8 mouse cellular contexts compared by ENCODE assay signal in the genomic region with DNA sequence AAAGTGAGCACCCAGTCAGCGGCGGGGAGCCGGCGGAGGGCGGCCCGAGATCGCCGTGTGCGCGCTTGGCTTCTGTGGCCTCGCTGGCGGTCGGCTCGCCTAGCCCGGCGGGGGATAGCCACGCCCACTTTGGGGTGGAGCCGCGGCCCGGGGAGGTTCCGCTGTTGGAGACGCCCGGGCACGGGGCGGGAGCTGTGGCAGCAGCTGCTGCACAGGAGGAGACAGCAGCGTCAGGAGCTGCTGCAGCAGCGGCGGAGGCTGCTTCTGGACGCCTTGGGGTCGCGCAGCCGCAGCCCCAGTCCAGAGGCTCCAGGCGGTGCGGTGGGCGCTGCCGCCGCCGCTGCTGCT. TPM values are rescaled to one million over a fixed set of nuclear protein-coding genes. Genes with fewer than 3 reads are reported as not detected.
DNase-seq lines count a peak whose midpoint lies in the region; ATAC-seq and TF ChIP-seq lines count a peak whose summit lies in the region.

A gene (plus strand): TSS at position 181 of the 348 bp plus-strand sequence.

- H3ac ChIP-seq in myocyte (ENCODE audit: control insufficient read depth, insufficient read length), result peak within 1 kb of the TSS; percentile 93

- peak; percentile 93 for ATAC-seq in kidney, embryonic 16.5 days (ENCODE audit: low FRiP score, low TSS enrichment)

- H3K27ac ChIP-seq in bone marrow macrophage, adult 2 months (ENCODE audit: insufficient read depth, low read depth, low read length), result peak within 1 kb of the TSS; percentile 90
- H3K27ac ChIP-seq in embryonic fibroblast, embryonic 13.5 days (ENCODE audit: insufficient read depth, low read length), result peak within 1 kb of the TSS; percentile 95
- H3K27ac ChIP-seq in heart, embryonic 10.5 days, result peak within 1 kb of the TSS; percentile 93
- peak within 1 kb of the TSS; percentile 96 for H3K27ac ChIP-seq in kidney, embryonic 16.5 days (ENCODE audit: low read length)
- peak within 1 kb of the TSS; percentile 98 for H3K27ac ChIP-seq in liver, adult 2 months (replicated peaks; ENCODE audit: insufficient read depth, low read depth, low read length)

- no peak; the same call in 1 of the 2 replicates for TF ChIP-seq POLR2A in bone marrow macrophage, adult 2 months (IDR thresholded peaks at IDR 0.05; ENCODE audit: borderline replicate concordance, low read depth, low read length)
- TF ChIP-seq POLR2A in embryonic fibroblast, embryonic 13.5 days (IDR thresholded peaks at IDR 0.05; ENCODE audit: low read depth, low read length), result peak; percentile 84
- TF ChIP-seq POLR2A in liver, adult 2 months (IDR thresholded peaks at IDR 0.05; ENCODE audit: extremely low read depth, insufficient read depth, low read length), result peak; percentile 96
- peak; percentile 90 for TF ChIP-seq POLR2A in myocyte (IDR thresholded peaks at IDR 0.05; ENCODE audit: insufficient read length, low read depth)

- peaks cover 26% of the 10 kb centered on the region; the same call in 1 of the 2 replicates for H3K79me2 ChIP-seq in liver, adult 2 months (ENCODE audit: control insufficient read depth, insufficient read depth, low read length)
- H3K79me2 ChIP-seq in myocyte (ENCODE audit: control insufficient read depth, insufficient read depth), result peaks cover 10% of the 10 kb centered on the region

- H3K9me3 ChIP-seq in heart, embryonic 10.5 days, result no peaks in the 10 kb centered on the region
- H3K9me3 ChIP-seq in kidney, embryonic 16.5 days (ENCODE audit: low read length), result no peaks in the 10 kb centered on the region

- H3K4me2 ChIP-seq in kidney, embryonic 16.5 days (replicated peaks; ENCODE audit: low read depth, low read length), result peak within 1 kb of the TSS; percentile 98
- H3K4me2 ChIP-seq in myocyte (ENCODE audit: low read depth), result peak within 1 kb of the TSS; percentile 98

- no peaks in the 10 kb centered on the region for H3K36me3 ChIP-seq in heart, embryonic 10.5 days
- no peaks in the 10 kb centered on the region for H3K36me3 ChIP-seq in kidney, embryonic 16.5 days (ENCODE audit: insufficient read depth, low read length)
- H3K36me3 ChIP-seq in liver, adult 2 months (ENCODE audit: control insufficient read depth, insufficient read depth, low read length), result no peaks in the 10 kb centered on the region; the same call in 1 of the 2 replicates
- no peaks in the 10 kb centered on the region for H3K36me3 ChIP-seq in myocyte (ENCODE audit: control insufficient read depth, insufficient read depth)
- no peaks in the 10 kb centered on the region; the same call in none of the 2 replicates for H3K36me3 ChIP-seq in splenic B cell, adult 2 months (ENCODE audit: control insufficient read depth, insufficient read depth, low read length, poor library complexity, severe bottlenecking)

- peak within 1 kb of the TSS; percentile 80 for H3K4me3 ChIP-seq in bone marrow macrophage, adult 2 months (ENCODE audit: insufficient read depth, low read length)
- peak within 1 kb of the TSS; percentile 61 for H3K4me3 ChIP-seq in embryonic fibroblast, embryonic 13.5 days (ENCODE audit: insufficient read depth, low read length)
- peak within 1 kb of the TSS; percentile 85 for H3K4me3 ChIP-seq in heart, embryonic 10.5 days
- H3K4me3 ChIP-seq in kidney, embryonic 16.5 days (ENCODE audit: low read length), result peak within 1 kb of the TSS; percentile 79
- peak within 1 kb of the TSS; percentile 94 for H3K4me3 ChIP-seq in liver, adult 2 months (ENCODE audit: insufficient read depth, low read depth, low read length)
- H3K4me3 ChIP-seq in myocyte, result peak within 1 kb of the TSS; percentile 46

- peaks cover 62% of the 10 kb centered on the region for H3K27me3 ChIP-seq in heart, embryonic 10.5 days (ENCODE audit: insufficient read depth, poor library complexity, severe bottlenecking)
- peaks cover 14% of the 10 kb centered on the region; the same call in 1 of the 2 replicates for H3K27me3 ChIP-seq in kidney, embryonic 16.5 days (ENCODE audit: insufficient read depth, low read length)
- H3K27me3 ChIP-seq in liver, adult 2 months (ENCODE audit: control insufficient read depth, insufficient read depth, low read length), result no peaks in the 10 kb centered on the region
- no peaks in the 10 kb centered on the region for H3K27me3 ChIP-seq in myocyte (ENCODE audit: control insufficient read depth, insufficient read depth, insufficient read length)
- no peaks in the 10 kb centered on the region for H3K27me3 ChIP-seq in splenic B cell, adult 2 months (ENCODE audit: control insufficient read depth, insufficient read depth, low read length, poor library complexity, severe bottlenecking)

- no peak for TF ChIP-seq CTCF in bone marrow macrophage, adult 2 months (IDR thresholded peaks at IDR 0.05; ENCODE audit: low read depth, low read length)
- no peak for TF ChIP-seq CTCF in embryonic fibroblast, embryonic 13.5 days (IDR thresholded peaks at IDR 0.05; ENCODE audit: borderline replicate concordance, insufficient read depth, low read length)
- no peak for TF ChIP-seq CTCF in liver, adult 2 months (IDR thresholded peaks at IDR 0.05; ENCODE audit: low read depth, low read length)

- 0% methylated on average over 37 of the region's 38 CpGs for WGBS in heart, embryonic 10.5 days
- 0% methylated on average over 35 of the region's 38 CpGs for WGBS in kidney, embryonic 16.5 days
- under 1% methylated on average over 38 of the region's 38 CpGs for WGBS in liver, adult 2 months

- peak; percentile 97 for DNase-seq in A20 (ENCODE audit: low read depth, low spot score)
- peak; percentile 97 for DNase-seq in heart, embryonic 10.5 days (ENCODE audit: low spot score)
- peak; percentile 76 for DNase-seq in liver, adult 2 months (ENCODE audit: extremely low read depth, low read depth, low spot score)
- peak; percentile 96 for DNase-seq in splenic B cell, adult 2 months (ENCODE audit: low read depth, low spot score)

- peaks cover 46% of the 10 kb centered on the region for H3K4me1 ChIP-seq in bone marrow macrophage, adult 2 months (ENCODE audit: control insufficient read depth, insufficient read depth, low read length)
- peaks cover 10% of the 10 kb centered on the region for H3K4me1 ChIP-seq in embryonic fibroblast, embryonic 13.5 days (ENCODE audit: control insufficient read depth, insufficient read depth, low read length)
- H3K4me1 ChIP-seq in heart, embryonic 10.5 days, result peaks cover 27% of the 10 kb centered on the region
- H3K4me1 ChIP-seq in kidney, embryonic 16.5 days (ENCODE audit: insufficient read depth, low read length), result peaks cover 25% of the 10 kb centered on the region
- H3K4me1 ChIP-seq in liver, adult 2 months (ENCODE audit: control insufficient read depth, insufficient read depth, low read length), result peaks cover 33% of the 10 kb centered on the region

- peak within 1 kb of the TSS; percentile 89 for H3K9ac ChIP-seq in kidney, embryonic 16.5 days (replicated peaks; ENCODE audit: low read length)
- peak within 1 kb of the TSS; percentile 98 for H3K9ac ChIP-seq in liver, adult 2 months (ENCODE audit: low read depth, low read length)

TF ChIP-seq in myocyte, 11 proteins besides CTCF, POLR2A, EP300 and RAD21:
- TF ChIP-seq POLR2AphosphoS2 (IDR thresholded peaks at IDR 0.05; ENCODE audit: insufficient read length, low read depth) (peak; percentile 95), TCF3 (IDR thresholded peaks at IDR 0.05; ENCODE audit: insufficient read length, low read depth) (no peak), E2F4 (IDR thresholded peaks at IDR 0.05; ENCODE audit: insufficient read depth) (no peak), MYOD1 (IDR thresholded peaks at IDR 0.05; ENCODE audit: control insufficient read depth in 1 of 3, insufficient read length in 2 of 3, low read depth in 2 of 3) (peak in 2 of 3 experiments; percentile 85 to 94), MYOG (IDR thresholded peaks at IDR 0.05; ENCODE audit: control insufficient read depth in 1 of 3, insufficient read depth in 1 of 3, insufficient read length in 2 of 3, low read depth in 2 of 3) (peak; percentile 59 to 92 (median 71)), SRF (IDR thresholded peaks at IDR 0.05; ENCODE audit: control insufficient read depth, insufficient read length, low read depth) (peak; percentile 49)

RNA-seq across cellular contexts. Expression of the gene that starts here (rescaled TPM):
- polyA plus RNA-seq in bone marrow macrophage, adult 2 months (2012; ENCODE audit: insufficient read depth, insufficient read length, missing spikeins), result 93.3 and 100 TPM in 2 replicates
- 15.8 and 19.5 TPM in 2 replicates for polyA plus RNA-seq in embryonic fibroblast, embryonic 13.5 days (2011; ENCODE audit: insufficient read length, low read depth, missing spikeins)
- polyA plus RNA-seq in heart, embryonic 10.5 days (2016; fragmentation: Nextera tagmentation; extraction: Ambion mirVana), result 2.8 and 4.7 TPM in 2 replicates
- 8.7 and 9.4 TPM in 2 replicates for polyA plus RNA-seq in kidney, embryonic 16.5 days (2015; fragmentation: Nextera tagmentation; extraction: Ambion mirVana)
- total RNA-seq in liver, adult 2 months (2014; rRNA removed), result 19.0 and 22.4 TPM in 2 replicates
- polyA plus RNA-seq in liver, adult 2 months (2012; rRNA removed), result 36.5 and 37.8 TPM in 2 replicates
- 15.2 TPM for polyA plus RNA-seq in myocyte (2012; fragmentation: generic; extraction: Trizol)

Comparison
In these comparisons a context has a peak if more than half of its experiments do, and no peak if none do; other contexts are left out.
1. Peak in every context shown above with its lines: DNase-seq, ATAC-seq, H3K4me3 ChIP-seq and H3K27ac ChIP-seq.